Mouse (Mus musculus): ENCODE measurements around the gene Aldh3b3. TPM values are rescaled to one million over a fixed set of nuclear protein-coding genes. Genes with fewer than 3 reads are reported as not detected.

Gene Aldh3b3
- polyA plus RNA-seq, 1 experiment from 2014 or later, result not detected

DNA sequence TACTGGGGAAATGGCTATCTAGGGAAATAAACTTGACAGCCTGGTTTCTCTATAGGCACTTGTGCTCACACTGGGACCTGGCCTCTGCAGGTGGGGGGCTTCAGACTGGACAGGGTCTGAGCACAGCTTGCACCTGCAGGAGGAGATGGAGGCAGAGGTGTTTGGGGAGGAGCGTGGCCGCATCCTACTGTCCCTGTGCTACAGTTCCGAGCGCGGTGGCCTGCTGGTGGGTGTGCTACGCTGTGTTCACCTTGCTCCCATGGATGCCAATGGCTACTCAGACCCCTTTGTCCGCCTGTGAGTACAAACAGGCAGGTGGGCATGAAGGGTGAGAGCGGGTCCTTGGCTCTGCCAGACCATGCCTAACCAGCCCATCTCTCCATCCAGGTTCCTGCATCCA is 47.5 kb downstream of the Aldh3b3 start:
- DNase-seq (ENCODE audit: low spot score) (no peak), ATAC-seq (replicated peaks; ENCODE audit: low FRiP score) (no peak)
- peaks cover 5% of the 10 kb centered on the region for H3K4me1 ChIP-seq (replicated peaks; ENCODE audit: control insufficient read depth, insufficient read depth, low read length)
- H3K4me3 ChIP-seq (ENCODE audit: low read depth, low read length), result no peak overlapping the region
- peaks cover 39% of the 10 kb centered on the region for H3K36me3 ChIP-seq (ENCODE audit: control insufficient read depth, insufficient read depth, low read length)
- H3K27ac ChIP-seq (ENCODE audit: low read depth, low read length), result no peak overlapping the region
- H3K27me3 ChIP-seq (replicated peaks; ENCODE audit: control insufficient read depth, insufficient read depth, low read length), result no peaks in the 10 kb centered on the region; the same call in 1 of the 2 replicates
- no peak overlapping the region for H3K4me2 ChIP-seq
- H3K9ac ChIP-seq (ENCODE audit: low read depth, low read length), result no peak overlapping the region
- 96% methylated on average over 8 of the region's 8 CpGs for WGBS
- H3K9me3 ChIP-seq (ENCODE audit: control insufficient read depth, low read length), result no peaks in the 10 kb centered on the region

DNA sequence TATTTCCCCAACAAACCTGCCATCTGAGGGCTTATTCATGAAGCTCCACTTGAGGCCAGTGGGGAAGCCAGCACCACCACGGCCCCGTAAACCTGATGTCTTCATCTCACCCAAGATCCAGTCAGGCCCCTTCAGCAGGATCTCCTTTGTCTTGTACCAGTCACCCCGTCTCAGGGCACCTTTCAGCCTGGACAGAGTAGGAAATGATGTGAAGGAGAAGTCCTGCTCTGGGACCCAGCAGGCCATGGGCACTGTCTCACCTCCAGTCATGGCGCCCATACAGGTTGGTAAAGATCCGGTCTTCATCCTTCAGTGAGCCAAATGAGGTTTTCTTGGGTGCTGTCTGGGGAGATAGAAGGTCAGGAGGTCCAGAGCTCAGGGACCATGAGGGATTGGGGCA is 52.6 kb downstream of the Aldh3b3 start:
- Histone ChIP-seq H3K27ac (ENCODE audit: low read depth, low read length) (no peak overlapping the region), H3K4me3 (ENCODE audit: low read depth, low read length) (peak overlapping the region; percentile 89; the same call in 1 of the 2 replicates), H3K4me2 (peak overlapping the region; percentile 90), H3K9ac (ENCODE audit: low read depth, low read length) (no peak overlapping the region), H3K36me3 (ENCODE audit: control insufficient read depth, insufficient read depth, low read length) (peaks cover 35% of the 10 kb centered on the region), H3K4me1 (replicated peaks; ENCODE audit: control insufficient read depth, insufficient read depth, low read length) (peaks cover 23% of the 10 kb centered on the region), H3K27me3 (replicated peaks; ENCODE audit: control insufficient read depth, insufficient read depth, low read length) (no peaks in the 10 kb centered on the region), H3K9me3 (ENCODE audit: control insufficient read depth, low read length) (no peaks in the 10 kb centered on the region)
- 90% methylated on average over 5 of the region's 5 CpGs for WGBS
- ATAC-seq (replicated peaks; ENCODE audit: low FRiP score) (no peak), DNase-seq (ENCODE audit: low spot score) (no peak)

DNA sequence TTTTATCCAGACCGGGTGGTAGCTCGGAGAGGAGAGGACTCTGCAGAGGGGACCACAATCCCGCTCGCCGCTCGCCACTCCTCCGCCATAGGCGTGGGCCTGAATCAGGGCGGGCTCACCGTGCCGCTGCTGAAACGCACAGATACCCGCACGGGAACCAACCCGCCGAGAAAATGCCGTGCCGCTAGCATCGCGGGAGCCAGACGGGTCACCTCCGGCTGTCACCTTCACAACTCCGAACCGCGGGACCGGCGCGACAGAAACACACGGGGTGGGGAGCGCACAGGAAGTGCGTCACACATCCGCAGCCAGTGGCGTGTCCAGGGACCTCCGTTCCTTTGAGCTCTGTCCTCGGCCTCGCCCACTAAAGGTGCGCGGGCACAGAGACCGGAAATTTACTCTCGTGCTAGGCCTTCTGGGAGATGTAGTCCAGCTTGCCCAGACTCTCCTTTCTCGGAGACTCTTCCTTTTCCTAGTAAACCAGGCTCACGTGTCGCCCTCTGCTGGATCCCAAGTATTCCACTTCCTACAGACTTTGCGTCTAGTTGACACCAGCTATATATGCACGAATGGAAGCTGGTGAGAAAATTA is 54.1 kb downstream of the Aldh3b3 start, which contains the start of gene Ndufv1:
Gene Ndufv1 (minus strand): TSS at position 375 of the 591 bp plus-strand sequence.
- peak within 1 kb of the TSS; percentile 90 for H3K4me2 ChIP-seq
- peak; percentile 97 for ATAC-seq (replicated peaks; ENCODE audit: low FRiP score)

DNA sequence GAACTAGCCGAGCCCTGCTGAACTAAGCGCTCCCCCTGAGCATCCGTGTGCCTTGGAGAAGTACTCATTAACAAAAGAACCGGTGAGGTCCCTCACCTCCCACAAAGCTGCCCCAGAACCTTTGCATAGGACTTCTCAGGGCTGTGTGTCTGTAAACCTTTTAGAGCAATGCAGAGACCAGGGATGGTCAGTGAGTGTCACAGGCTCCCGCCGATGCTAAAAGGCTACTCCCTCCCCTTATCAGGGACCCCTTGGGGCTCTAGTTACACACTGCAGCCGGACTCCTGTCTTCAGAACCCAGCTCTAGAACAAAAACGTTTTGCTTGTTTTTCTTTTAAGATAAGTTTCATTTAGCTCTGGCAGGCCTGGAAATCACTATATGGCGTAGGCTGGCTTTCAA is 54.6 kb downstream of the Aldh3b3 start:
- H3K27me3 ChIP-seq (replicated peaks; ENCODE audit: control insufficient read depth, insufficient read depth, low read length), result no peaks in the 10 kb centered on the region
- DNase-seq (ENCODE audit: low spot score) (no peak), ATAC-seq (replicated peaks; ENCODE audit: low FRiP score) (peak; percentile 53)
- 12% methylated on average over 9 of the region's 9 CpGs for WGBS
- peaks cover 17% of the 10 kb centered on the region for H3K36me3 ChIP-seq (ENCODE audit: control insufficient read depth, insufficient read depth, low read length)
- H3K4me1 ChIP-seq (replicated peaks; ENCODE audit: control insufficient read depth, insufficient read depth, low read length), result peaks cover 27% of the 10 kb centered on the region
- H3K9me3 ChIP-seq (ENCODE audit: control insufficient read depth, low read length), result no peaks in the 10 kb centered on the region
- H3K4me3 ChIP-seq (ENCODE audit: low read depth, low read length), result peak overlapping the region; percentile 89
- peak overlapping the region; percentile 83 for H3K4me2 ChIP-seq
- peak overlapping the region; percentile 71 for H3K9ac ChIP-seq (ENCODE audit: low read depth, low read length)
- peak overlapping the region; percentile 82 for H3K27ac ChIP-seq (ENCODE audit: low read depth, low read length)

More for the DNA sequence above, 54.1 kb downstream of the Aldh3b3 start, which contains the start of gene Ndufv1:
- Histone ChIP-seq H3K4me1 (replicated peaks; ENCODE audit: control insufficient read depth, insufficient read depth, low read length) (peaks cover 27% of the 10 kb centered on the region), H3K27me3 (replicated peaks; ENCODE audit: control insufficient read depth, insufficient read depth, low read length) (no peaks in the 10 kb centered on the region), H3K27ac (ENCODE audit: low read depth, low read length) (peak within 1 kb of the TSS; percentile 82), H3K4me3 (ENCODE audit: low read depth, low read length) (peak within 1 kb of the TSS; percentile 89), H3K9ac (ENCODE audit: low read depth, low read length) (peak within 1 kb of the TSS; percentile 90), H3K9me3 (ENCODE audit: control insufficient read depth, low read length) (no peaks in the 10 kb centered on the region), H3K36me3 (ENCODE audit: control insufficient read depth, insufficient read depth, low read length) (peaks cover 22% of the 10 kb centered on the region)
- WGBS, result 0% methylated on average over 45 of the region's 45 CpGs
- DNase-seq (ENCODE audit: low spot score), result peak; percentile 96

DNA sequence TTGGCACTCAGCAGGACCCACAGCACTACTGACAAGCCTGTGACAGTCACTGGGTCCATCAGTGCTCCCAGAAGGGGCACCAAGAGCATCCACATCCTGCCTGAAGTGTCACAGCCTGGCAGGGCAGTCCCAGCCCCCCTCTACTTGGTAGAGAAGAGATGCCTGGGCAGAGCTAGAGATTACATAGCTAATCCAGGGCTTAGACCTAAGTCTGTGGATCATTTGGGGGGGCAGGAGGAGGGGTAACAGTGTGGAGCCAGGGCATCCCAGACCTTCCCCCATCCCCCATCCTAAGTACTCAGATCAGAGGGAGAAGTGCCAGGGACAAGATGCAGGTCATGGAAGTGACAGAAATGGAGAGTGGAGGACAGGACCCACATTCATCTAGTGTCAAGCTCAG is 56.4 kb downstream of the Aldh3b3 start:
- ATAC-seq (replicated peaks; ENCODE audit: low FRiP score) (no peak), DNase-seq (ENCODE audit: low spot score) (no peak)
- Histone ChIP-seq H3K27me3 (replicated peaks; ENCODE audit: control insufficient read depth, insufficient read depth, low read length) (no peaks in the 10 kb centered on the region), H3K4me2 (no peak overlapping the region), H3K27ac (ENCODE audit: low read depth, low read length) (peak overlapping the region; percentile 76), H3K36me3 (ENCODE audit: control insufficient read depth, insufficient read depth, low read length) (peaks cover 2% of the 10 kb centered on the region; the same call in 1 of the 2 replicates), H3K4me3 (ENCODE audit: low read depth, low read length) (no peak overlapping the region), H3K4me1 (replicated peaks; ENCODE audit: control insufficient read depth, insufficient read depth, low read length) (peaks cover 31% of the 10 kb centered on the region), H3K9me3 (ENCODE audit: control insufficient read depth, low read length) (no peaks in the 10 kb centered on the region), H3K9ac (ENCODE audit: low read depth, low read length) (0 out of 2 replicates have a peak overlapping the region, but pooled peaks have one; percentile 13)

DNA sequence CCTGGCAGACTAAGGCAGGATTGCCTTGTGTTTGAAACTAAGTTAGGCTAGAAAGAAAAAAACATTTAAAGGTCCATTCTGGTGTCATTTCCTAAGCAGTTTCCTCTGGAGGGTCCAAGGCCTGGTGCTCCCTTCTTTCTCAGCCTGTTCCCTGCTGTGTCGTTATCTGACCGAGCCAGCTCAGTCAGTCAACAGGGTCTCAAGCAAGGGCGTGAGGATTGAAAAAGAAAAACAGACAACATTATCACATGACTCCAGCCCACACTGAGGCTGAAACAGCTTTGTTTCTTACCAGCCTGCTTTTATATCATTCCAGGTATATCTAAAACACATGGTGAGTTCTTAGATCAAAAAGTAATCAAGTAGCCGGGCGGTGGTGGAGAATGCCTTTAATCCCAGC is 57.2 kb downstream of the Aldh3b3 start:
- peak overlapping the region; percentile 13; the same call in 1 of the 2 replicates for H3K9ac ChIP-seq (ENCODE audit: low read depth, low read length)
- no peaks in the 10 kb centered on the region for H3K9me3 ChIP-seq (ENCODE audit: control insufficient read depth, low read length)
- 0 out of 2 replicates have a peak overlapping the region, but pooled peaks have one; percentile 6 for H3K4me2 ChIP-seq
- peaks cover 31% of the 10 kb centered on the region for H3K4me1 ChIP-seq (replicated peaks; ENCODE audit: control insufficient read depth, insufficient read depth, low read length)
- no peaks in the 10 kb centered on the region for H3K27me3 ChIP-seq (replicated peaks; ENCODE audit: control insufficient read depth, insufficient read depth, low read length)
- peak; percentile 63 for ATAC-seq (replicated peaks; ENCODE audit: low FRiP score)
- H3K27ac ChIP-seq (ENCODE audit: low read depth, low read length), result peak overlapping the region; percentile 76
- no peak for DNase-seq (ENCODE audit: low spot score)
- WGBS, result 35% methylated on average over 5 of the region's 5 CpGs
- no peak overlapping the region for H3K4me3 ChIP-seq (ENCODE audit: low read depth, low read length)
- H3K36me3 ChIP-seq (ENCODE audit: control insufficient read depth, insufficient read depth, low read length), result no peaks in the 10 kb centered on the region

DNA sequence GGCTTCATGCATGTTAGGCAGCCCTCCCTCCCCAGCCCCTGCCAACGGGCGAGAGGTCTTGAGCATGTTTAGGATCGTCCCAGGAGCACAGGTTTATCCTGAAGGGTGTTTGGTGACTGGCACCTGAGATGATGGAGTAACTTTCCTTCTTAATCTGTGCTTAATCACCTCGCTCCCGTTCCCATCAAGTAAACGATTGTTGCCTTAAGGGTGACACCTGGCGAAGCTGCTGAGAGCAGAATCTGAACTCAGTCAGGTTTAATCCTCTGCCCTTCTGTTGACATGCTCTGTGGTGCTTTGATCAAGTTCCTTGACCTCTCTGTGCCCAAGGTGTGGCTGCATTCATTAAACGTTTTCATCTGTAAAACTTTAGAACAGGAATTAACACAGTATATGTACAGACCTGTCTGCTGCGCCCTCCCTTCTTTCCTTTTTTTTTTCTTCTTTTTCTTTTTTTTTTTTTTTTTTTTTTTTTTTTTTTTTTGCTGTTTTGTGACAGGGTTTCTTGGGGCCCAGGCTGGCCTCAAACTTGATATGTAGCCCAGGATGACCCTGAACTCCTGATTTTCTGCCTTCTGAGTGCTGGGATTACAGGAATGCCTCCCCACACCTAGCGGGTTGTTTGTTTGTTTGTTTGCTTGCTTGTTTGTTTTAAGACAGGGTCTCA is 59.6 kb downstream of the Aldh3b3 start:
- H3K36me3 ChIP-seq (ENCODE audit: control insufficient read depth, insufficient read depth, low read length), result no peaks in the 10 kb centered on the region
- H3K9me3 ChIP-seq (ENCODE audit: control insufficient read depth, low read length), result no peaks in the 10 kb centered on the region
- H3K4me3 ChIP-seq (ENCODE audit: low read depth, low read length), result no peak overlapping the region
- H3K27ac ChIP-seq (ENCODE audit: low read depth, low read length), result no peak overlapping the region
- DNase-seq (ENCODE audit: low spot score), result no peak
- H3K4me2 ChIP-seq, result no peak overlapping the region
- no peaks in the 10 kb centered on the region for H3K27me3 ChIP-seq (replicated peaks; ENCODE audit: control insufficient read depth, insufficient read depth, low read length)
- peaks cover 21% of the 10 kb centered on the region for H3K4me1 ChIP-seq (replicated peaks; ENCODE audit: control insufficient read depth, insufficient read depth, low read length)
- H3K9ac ChIP-seq (ENCODE audit: low read depth, low read length), result no peak overlapping the region
- WGBS, result 65% methylated on average over 10 of the region's 10 CpGs
- no peak for ATAC-seq (replicated peaks; ENCODE audit: low FRiP score)

DNA sequence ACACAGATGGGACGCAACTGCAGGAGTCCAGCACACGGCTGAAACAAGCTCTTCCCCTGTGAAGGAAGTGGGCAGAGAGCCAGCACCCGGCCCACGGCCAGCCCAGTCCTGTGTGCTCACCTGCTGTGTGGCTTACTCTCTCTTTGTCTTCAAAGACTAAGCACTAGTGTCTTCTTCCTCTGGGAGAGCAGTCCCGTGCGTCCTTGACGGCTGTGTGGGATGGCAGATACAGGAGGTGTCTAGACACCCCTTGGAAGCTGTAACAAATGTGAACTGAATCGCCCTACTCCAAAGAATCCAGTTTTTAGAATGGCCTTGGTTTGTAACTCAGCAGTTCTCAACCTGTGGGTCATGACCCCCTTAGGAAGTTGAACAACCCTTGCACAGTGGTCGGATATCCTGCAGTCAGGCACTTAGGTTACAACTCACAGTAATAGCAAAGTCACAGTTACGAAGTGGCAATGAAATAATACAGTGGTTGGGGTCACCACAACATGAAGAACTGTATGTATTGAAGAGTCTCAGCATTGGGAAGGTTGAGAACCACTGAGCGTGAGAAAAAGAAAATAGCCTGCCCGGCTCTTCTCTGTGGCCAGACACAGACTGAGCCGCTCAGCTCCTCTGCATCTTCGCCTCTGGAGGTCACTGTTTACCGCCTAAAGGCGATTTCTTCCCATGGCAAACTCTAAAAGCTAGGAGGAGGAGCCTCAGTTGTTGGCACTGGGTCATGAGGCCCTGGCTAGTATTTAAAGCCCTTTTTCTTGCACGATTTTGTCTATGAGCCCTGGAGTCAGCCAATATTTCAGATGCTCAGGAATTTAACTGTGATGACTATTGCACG is 60.5 kb downstream of the Aldh3b3 start:
- Histone ChIP-seq H3K9me3 (ENCODE audit: control insufficient read depth, low read length) (no peaks in the 10 kb centered on the region), H3K27me3 (replicated peaks; ENCODE audit: control insufficient read depth, insufficient read depth, low read length) (no peaks in the 10 kb centered on the region), H3K9ac (ENCODE audit: low read depth, low read length) (0 out of 2 replicates have a peak overlapping the region, but pooled peaks have one; percentile 16), H3K4me2 (peak overlapping the region; percentile 25; the same call in 1 of the 2 replicates), H3K4me1 (replicated peaks; ENCODE audit: control insufficient read depth, insufficient read depth, low read length) (peaks cover 16% of the 10 kb centered on the region), H3K4me3 (ENCODE audit: low read depth, low read length) (no peak overlapping the region), H3K27ac (ENCODE audit: low read depth, low read length) (no peak overlapping the region), H3K36me3 (ENCODE audit: control insufficient read depth, insufficient read depth, low read length) (no peaks in the 10 kb centered on the region)
- ATAC-seq (replicated peaks; ENCODE audit: low FRiP score) (peak; percentile 73), DNase-seq (ENCODE audit: low spot score) (peak; percentile 57)
- 41% methylated on average over 18 of the region's 18 CpGs for WGBS

Measured in liver, embryonic 11.5 days (tissue).